Mouse (Mus musculus): ENCODE data around the gene Usmg5. TPM values are rescaled to one million over a fixed set of nuclear protein-coding genes. Genes with fewer than 3 reads are reported as not detected.

The Usmg5 gene
- total and polyA plus RNA-seq, 2 experiments, result 125 to 264 TPM

GRCm38 (mm10) chr19:47121054-47121453 is 30.6 kb upstream of the Usmg5 start:
- Histone ChIP-seq H3K4me1 (ENCODE audit: control insufficient read depth, insufficient read depth, low read length) (no peaks in the 10 kb centered on the region), H3K4me3 (ENCODE audit: insufficient read depth, low read depth, low read length) (no peak overlapping the region), H3K27ac (replicated peaks; ENCODE audit: insufficient read depth, low read depth, low read length) (no peak overlapping the region), H3K79me2 (ENCODE audit: control insufficient read depth, insufficient read depth, low read length) (no peaks in the 10 kb centered on the region), H3K9ac (ENCODE audit: low read depth, low read length) (no peak overlapping the region), H3K27me3 (ENCODE audit: control insufficient read depth, insufficient read depth, low read length) (no peaks in the 10 kb centered on the region), H3K36me3 (ENCODE audit: control insufficient read depth, insufficient read depth, low read length) (peaks cover 41% of the 10 kb centered on the region)
- DNase-seq (ENCODE audit: extremely low read depth, low read depth, low spot score), result peak; percentile 37
- TF ChIP-seq POLR2A (IDR thresholded peaks at IDR 0.05; ENCODE audit: extremely low read depth, insufficient read depth, low read length) (no peak), CTCF (IDR thresholded peaks at IDR 0.05; ENCODE audit: low read depth, low read length) (peak; percentile 49)
- 57% methylated on average over 4 of the region's 4 CpGs for WGBS

GRCm38 (mm10) chr19:47118634-47119033 is 28.2 kb upstream of the Usmg5 start:
- WGBS, result 83% methylated on average over 2 of the region's 2 CpGs
- Histone ChIP-seq H3K36me3 (ENCODE audit: control insufficient read depth, insufficient read depth, low read length) (peaks cover 45% of the 10 kb centered on the region), H3K27me3 (ENCODE audit: control insufficient read depth, insufficient read depth, low read length) (no peaks in the 10 kb centered on the region)

GRCm38 (mm10) chr19:47104641-47105271 is 14.3 kb upstream of the Usmg5 start:
- no peak for DNase-seq (ENCODE audit: extremely low read depth, low read depth, low spot score)
- no peaks in the 10 kb centered on the region for H3K4me1 ChIP-seq (ENCODE audit: control insufficient read depth, insufficient read depth, low read length)
- no peak overlapping the region for H3K27ac ChIP-seq (replicated peaks; ENCODE audit: insufficient read depth, low read depth, low read length)
- H3K4me3 ChIP-seq (ENCODE audit: insufficient read depth, low read depth, low read length), result no peak overlapping the region
- H3K79me2 ChIP-seq (ENCODE audit: control insufficient read depth, insufficient read depth, low read length), result no peaks in the 10 kb centered on the region
- TF ChIP-seq POLR2A (IDR thresholded peaks at IDR 0.05; ENCODE audit: extremely low read depth, insufficient read depth, low read length) (no peak), CTCF (IDR thresholded peaks at IDR 0.05; ENCODE audit: low read depth, low read length) (no peak)
- H3K9ac ChIP-seq (ENCODE audit: low read depth, low read length), result no peak overlapping the region
- no peaks in the 10 kb centered on the region for H3K27me3 ChIP-seq (ENCODE audit: control insufficient read depth, insufficient read depth, low read length)
- 90% methylated on average over 9 of the region's 9 CpGs for WGBS
- H3K36me3 ChIP-seq (ENCODE audit: control insufficient read depth, insufficient read depth, low read length), result peaks cover 71% of the 10 kb centered on the region

More at GRCm38 (mm10) chr19:47118634-47119033, 28.2 kb upstream of the Usmg5 start:
- Histone ChIP-seq H3K27ac (replicated peaks; ENCODE audit: insufficient read depth, low read depth, low read length) (no peak overlapping the region), H3K9ac (ENCODE audit: low read depth, low read length) (no peak overlapping the region), H3K4me3 (ENCODE audit: insufficient read depth, low read depth, low read length) (no peak overlapping the region), H3K4me1 (ENCODE audit: control insufficient read depth, insufficient read depth, low read length) (no peaks in the 10 kb centered on the region), H3K79me2 (ENCODE audit: control insufficient read depth, insufficient read depth, low read length) (no peaks in the 10 kb centered on the region)
- TF ChIP-seq CTCF (IDR thresholded peaks at IDR 0.05; ENCODE audit: low read depth, low read length) (no peak), POLR2A (IDR thresholded peaks at IDR 0.05; ENCODE audit: extremely low read depth, insufficient read depth, low read length) (no peak)
- no peak for DNase-seq (ENCODE audit: extremely low read depth, low read depth, low spot score)

- DNase-seq (ENCODE audit: extremely low read depth, low read depth, low spot score), result no peak
- 92% methylated on average over 5 of the region's 5 CpGs for WGBS
- Histone ChIP-seq H3K4me1 (ENCODE audit: control insufficient read depth, insufficient read depth, low read length) (no peaks in the 10 kb centered on the region), H3K9ac (ENCODE audit: low read depth, low read length) (no peak overlapping the region), H3K79me2 (ENCODE audit: control insufficient read depth, insufficient read depth, low read length) (no peaks in the 10 kb centered on the region), H3K4me3 (ENCODE audit: insufficient read depth, low read depth, low read length) (no peak overlapping the region), H3K27me3 (ENCODE audit: control insufficient read depth, insufficient read depth, low read length) (no peaks in the 10 kb centered on the region), H3K36me3 (ENCODE audit: control insufficient read depth, insufficient read depth, low read length) (peaks cover 68% of the 10 kb centered on the region), H3K27ac (replicated peaks; ENCODE audit: insufficient read depth, low read depth, low read length) (no peak overlapping the region)
- TF ChIP-seq CTCF (IDR thresholded peaks at IDR 0.05; ENCODE audit: low read depth, low read length) (no peak), POLR2A (IDR thresholded peaks at IDR 0.05; ENCODE audit: extremely low read depth, insufficient read depth, low read length) (no peak)
Measured at GRCm38 (mm10) chr19:47101080-47101479, 10.6 kb upstream of the Usmg5 start.

GRCm38 (mm10) chr19:47089718-47090525 is 525 bp downstream of the Usmg5 start:
- peak; percentile 82 for DNase-seq (ENCODE audit: extremely low read depth, low read depth, low spot score)
- under 1% methylated on average over 36 of the region's 36 CpGs for WGBS
- H3K79me2 ChIP-seq (ENCODE audit: control insufficient read depth, insufficient read depth, low read length), result peaks cover 27% of the 10 kb centered on the region; the same call in 1 of the 2 replicates
- TF ChIP-seq CTCF (IDR thresholded peaks at IDR 0.05; ENCODE audit: low read depth, low read length) (no peak), POLR2A (IDR thresholded peaks at IDR 0.05; ENCODE audit: extremely low read depth, insufficient read depth, low read length) (no peak)
- peak overlapping the region; percentile 89 for H3K9ac ChIP-seq (ENCODE audit: low read depth, low read length)
- peak overlapping the region; percentile 97 for H3K27ac ChIP-seq (replicated peaks; ENCODE audit: insufficient read depth, low read depth, low read length)
- no peaks in the 10 kb centered on the region for H3K27me3 ChIP-seq (ENCODE audit: control insufficient read depth, insufficient read depth, low read length)
- peaks cover 12% of the 10 kb centered on the region for H3K4me1 ChIP-seq (ENCODE audit: control insufficient read depth, insufficient read depth, low read length)
- peak overlapping the region; percentile 61 for H3K4me3 ChIP-seq (ENCODE audit: insufficient read depth, low read depth, low read length)
- H3K36me3 ChIP-seq (ENCODE audit: control insufficient read depth, insufficient read depth, low read length), result peaks cover 24% of the 10 kb centered on the region
